Mouse (Mus musculus) megakaryocyte-erythroid progenitor cell, adult 5-6 weeks (primary cell): Measurements from ENCODE around the gene Cep170. TPM values are rescaled to one million over a fixed set of nuclear protein-coding genes. Genes with fewer than 3 reads are reported as not detected.
A peak's percentile ranks its signal among the peaks of the same experiment; 100 is the strongest.

Experiments used
- ATAC-seq: replicated peaks from 2 replicates; pipeline ENCODE4 v1.8.0; 2016; ENCODE audit warnings: mild to moderate bottlenecking, inconsistent platforms; ENCODE audit not compliant: severe bottlenecking, poor library complexity, low FRiP score, low TSS enrichment
- total RNA-seq, 2 experiments: library from RNA; stranded (forward) in 1 of 2; stranded (reverse) in 1 of 2; fragments of 200-1000, 215-1000 nt in 1 of 2; fragments of >200 nt in 1 of 2; fragmentation: Nextera tagmentation in 1 of 2; gene quantifications; 2 replicates each; pipeline ENCODE4 v1.2.3; 2014 to 2017

The Cep170 gene
- 29.8 and 38.4 TPM in 2 replicates for total RNA-seq (2014; fragmentation: Nextera tagmentation)
- 28.0 and 35.7 TPM in 2 replicates for total RNA-seq (2017)

DNA sequence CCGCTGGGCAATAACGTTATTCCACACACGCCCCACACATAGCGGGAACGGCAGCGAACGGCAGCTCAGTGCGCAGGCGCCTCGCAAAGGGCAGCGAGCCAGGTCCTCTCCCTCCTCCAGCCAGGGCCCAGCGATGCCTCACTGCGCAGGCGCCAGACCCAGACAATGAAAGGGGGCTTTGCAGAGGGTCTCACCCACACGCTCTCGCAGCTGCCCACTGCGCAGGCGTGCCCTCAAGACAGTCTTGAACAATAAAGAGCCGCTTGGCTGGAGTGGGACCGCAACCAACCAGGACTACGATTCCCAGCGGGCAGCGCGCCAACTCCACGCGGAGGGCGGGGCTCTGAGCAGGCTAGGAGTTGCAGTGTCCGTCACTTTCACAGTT, at the start of gene Cep170:
Gene Cep170 (minus strand): TSS at position 32 of the 385 bp plus-strand sequence.
- peak; percentile 59 for ATAC-seq

DNA sequence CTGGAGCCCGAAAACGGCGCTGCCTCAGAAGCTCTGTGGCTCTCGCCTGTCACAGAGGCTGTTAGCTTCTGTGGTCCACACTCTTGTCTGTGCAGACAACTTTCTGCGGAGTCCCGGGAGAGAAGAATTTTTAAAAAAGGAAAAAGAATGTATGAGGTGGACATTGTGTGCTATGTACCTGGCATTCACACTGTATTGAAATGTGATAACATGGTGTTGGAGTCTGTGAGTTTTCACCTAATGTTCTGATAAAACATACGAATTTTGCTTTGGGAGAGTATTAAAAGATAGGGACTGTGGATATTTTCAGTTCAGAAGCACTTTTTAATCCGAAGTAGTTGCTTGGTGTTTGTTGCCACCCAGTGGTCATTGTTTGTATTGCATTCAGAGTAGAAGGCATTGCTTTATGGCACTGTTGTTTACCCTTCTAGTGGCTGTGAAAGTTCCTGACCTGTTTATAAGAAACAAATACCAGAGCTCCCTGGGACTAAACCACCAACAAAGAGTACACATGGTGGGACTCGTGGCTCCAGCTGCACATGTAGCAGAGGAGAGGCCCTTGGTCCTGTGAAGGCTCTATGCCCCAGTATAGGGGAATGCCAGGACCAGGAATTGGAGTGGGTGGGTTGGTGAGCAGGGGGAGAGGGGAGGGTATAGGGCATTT, 48.2 kb upstream of the Cep170 start:
- ATAC-seq: peak; percentile 87

DNA sequence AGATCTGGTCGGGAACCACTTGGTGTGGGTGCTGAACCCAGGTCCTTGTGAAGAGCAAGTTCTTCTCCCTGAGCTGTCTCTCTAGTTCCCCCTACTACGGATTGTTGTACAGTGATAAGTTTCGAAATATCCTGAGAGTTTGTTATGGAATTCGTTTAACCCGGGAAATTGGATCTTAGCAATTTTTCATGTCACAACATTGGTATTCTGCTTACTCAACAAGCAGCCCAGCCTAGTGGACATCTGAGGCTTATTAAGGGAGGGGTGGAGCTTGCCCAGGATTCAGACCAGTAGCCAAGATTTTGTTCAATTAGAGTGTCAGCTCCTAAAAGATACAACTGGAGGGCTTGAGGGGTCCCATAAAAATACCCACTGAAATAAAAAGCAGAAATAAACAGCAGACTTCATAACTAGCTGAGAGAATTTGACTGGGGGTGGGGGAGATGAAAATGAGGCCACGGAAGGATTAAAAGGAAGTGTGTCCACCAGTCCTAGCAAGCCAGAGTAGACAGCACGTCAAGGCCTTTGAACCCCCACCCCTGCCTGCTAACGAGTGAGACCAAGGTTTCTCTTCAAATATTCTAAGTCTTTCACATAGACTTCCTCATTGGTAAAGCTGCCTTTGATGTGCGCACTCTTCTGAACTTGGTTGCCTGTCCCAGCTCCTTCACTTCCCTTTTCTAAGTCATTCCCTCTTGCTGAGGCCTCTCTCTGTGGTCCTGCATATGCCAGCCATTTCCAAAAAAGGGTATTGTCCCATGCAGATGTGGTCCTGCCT, 39.1 kb upstream of the Cep170 start:
- ATAC-seq: no peak

DNA sequence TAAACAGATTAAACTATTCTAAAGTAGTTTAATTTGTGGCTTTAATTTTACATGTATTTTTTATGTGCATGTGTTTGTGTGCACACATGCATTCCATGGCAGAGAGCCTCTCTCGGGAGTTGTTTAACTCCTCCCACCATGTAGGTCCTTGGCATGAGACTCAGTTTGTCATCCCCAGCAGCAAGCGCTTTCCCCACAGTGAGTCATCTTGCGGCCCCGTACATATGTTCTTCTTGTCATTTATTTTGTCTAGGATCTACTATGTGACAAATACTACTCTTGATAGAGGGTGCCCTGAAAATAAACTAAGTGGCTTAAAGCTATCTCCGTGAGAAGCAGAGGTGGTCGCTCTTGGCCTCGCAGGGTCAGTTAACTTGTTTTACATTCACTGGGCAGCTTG, 37.5 kb upstream of the Cep170 start:
- no peak for ATAC-seq

DNA sequence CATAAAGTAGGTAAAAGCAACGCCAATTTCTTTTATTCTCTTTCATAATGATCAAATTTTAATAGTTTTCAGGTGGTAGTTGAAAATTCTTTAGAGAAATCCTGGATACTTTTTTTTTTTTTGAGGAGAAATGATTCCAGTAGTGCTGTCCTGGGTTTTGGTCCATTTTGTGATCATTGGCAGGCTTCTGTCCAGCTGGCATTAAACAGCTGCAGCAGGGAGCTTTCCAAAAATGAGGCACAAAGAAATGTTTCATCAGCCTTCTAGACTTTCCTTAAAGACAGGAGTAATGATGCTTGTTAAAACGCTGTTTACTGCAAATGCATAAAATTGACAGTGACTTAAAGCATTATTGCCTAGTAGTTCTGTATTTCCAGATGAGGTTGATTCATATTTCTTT, 35.5 kb upstream of the Cep170 start:
- no peak for ATAC-seq

DNA sequence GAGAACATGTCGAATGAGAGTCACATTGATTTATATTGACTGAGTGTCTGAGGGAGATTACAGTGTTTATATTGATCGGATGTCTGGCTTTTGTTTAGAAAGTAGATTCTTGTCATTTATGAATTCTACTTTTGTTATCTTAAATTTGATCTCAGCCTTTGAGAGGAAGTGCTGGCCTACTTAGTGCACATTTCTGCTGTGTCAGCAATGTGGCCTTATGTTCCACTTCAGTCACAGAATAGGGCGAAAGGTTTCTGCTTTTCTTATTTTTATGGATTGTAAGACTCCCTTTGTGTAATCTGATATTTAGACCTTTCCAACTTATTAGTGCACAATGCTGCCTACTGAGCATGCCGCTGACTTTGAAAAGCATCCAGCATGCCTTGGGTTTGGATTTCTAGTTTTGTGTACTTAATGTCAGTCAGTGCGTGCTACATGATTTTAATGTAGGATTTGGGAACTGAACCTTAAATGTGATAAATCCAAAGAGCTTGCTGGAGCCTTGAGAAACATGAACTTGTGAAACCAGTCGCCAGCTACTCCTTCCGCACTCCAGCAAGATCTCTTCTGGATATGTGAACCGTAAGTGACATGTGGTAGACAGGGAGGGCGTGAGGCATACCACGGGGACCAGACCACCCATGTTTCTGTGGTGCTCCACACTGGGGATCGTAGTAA, 34.9 kb upstream of the Cep170 start:
- no peak for ATAC-seq

DNA sequence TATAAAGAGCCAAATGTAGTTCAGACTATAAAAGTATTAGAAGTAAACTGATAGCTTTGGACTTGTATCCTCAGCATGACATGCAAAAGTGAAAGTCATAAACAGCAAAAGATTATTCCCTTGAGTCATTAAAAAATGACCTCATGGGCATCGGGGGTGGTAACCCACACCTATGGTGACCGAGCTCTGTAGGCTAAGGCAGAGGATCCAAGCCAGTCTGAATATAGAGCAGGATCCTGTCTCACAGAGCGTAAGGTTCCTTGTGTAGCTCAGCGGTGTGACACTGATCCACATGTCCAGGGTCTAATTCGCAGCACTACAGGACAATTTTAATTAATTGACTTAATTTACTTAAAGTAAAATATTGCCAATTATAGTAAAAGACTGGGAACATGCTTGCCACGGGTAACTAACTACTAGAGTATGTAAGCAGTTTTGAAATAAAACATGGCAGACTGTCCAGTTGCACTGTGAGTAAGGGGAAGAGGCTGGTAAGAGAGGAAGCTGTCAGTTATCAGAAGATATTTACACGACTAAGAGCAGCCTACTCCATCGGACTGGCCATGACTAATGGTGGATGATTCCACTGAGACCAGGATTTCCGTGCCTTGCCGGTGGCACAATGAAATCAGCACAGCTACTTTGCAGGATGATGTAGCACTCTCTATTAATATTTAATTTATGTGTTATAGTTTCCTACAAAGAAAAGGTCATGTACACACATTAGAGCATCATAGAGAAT, 33.4 kb upstream of the Cep170 start:
- no peak for ATAC-seq

DNA sequence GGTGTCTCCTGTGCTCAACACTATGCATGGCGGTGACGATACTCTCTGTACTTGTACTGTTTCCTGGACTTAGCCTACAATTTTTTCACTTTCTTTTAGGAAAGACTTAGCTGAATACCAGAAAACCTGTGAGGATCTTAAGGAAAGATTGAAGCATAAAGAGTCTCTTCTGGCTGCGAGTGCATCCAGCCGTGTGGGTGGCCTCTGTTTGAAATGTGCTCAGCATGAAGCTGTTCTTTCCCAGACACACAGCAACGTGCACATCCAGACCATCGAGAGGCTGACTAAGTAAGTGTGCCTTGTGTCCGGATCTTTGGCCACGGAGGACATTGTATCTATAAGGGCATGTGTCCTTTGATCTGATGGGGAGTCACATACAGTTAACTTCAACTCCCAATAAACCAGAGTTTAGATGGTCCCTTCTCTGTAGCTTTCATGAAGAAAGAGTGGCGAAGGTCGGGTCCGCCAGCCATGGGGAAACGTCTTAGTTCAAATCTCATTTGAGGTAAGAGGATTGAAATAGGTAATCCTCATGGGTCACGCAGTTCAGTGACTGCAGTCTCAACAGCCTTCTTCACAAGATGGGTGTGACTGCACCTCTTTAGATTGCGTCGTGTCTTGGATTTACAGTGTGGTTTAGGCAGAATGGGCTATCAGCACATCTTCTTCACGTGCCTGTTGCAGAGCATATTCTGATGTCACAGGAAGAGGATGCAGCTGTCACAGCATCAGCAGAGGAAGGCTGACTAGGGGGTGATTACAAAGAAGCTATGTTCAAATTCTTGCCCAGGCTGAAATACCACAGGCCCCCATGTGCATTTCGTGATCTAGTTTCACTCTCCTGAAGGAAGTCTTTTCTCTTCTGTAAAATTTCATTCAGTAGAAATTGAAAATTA, 31.5 kb upstream of the Cep170 start:
- peak; percentile 73 for ATAC-seq

DNA sequence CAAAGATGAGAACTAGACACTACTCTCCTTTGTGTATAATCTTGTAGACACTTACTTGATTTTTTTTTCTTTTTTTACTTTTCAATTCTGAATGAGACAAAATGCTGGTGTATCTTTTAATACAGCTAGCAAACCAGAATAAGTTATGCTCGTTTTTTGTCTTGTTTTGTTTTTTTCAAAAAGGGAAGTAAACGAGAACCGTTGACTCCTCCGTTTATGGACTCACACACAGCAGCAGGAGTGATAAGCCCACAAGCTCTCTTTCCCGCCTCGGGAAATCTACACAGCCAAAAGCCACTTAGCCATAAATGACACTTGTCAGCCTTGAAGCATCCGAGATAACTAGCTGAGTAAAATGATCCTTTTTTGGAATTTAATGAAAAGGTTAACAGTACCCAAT, 22.7 kb upstream of the Cep170 start:
- ATAC-seq: peak; percentile 54

DNA sequence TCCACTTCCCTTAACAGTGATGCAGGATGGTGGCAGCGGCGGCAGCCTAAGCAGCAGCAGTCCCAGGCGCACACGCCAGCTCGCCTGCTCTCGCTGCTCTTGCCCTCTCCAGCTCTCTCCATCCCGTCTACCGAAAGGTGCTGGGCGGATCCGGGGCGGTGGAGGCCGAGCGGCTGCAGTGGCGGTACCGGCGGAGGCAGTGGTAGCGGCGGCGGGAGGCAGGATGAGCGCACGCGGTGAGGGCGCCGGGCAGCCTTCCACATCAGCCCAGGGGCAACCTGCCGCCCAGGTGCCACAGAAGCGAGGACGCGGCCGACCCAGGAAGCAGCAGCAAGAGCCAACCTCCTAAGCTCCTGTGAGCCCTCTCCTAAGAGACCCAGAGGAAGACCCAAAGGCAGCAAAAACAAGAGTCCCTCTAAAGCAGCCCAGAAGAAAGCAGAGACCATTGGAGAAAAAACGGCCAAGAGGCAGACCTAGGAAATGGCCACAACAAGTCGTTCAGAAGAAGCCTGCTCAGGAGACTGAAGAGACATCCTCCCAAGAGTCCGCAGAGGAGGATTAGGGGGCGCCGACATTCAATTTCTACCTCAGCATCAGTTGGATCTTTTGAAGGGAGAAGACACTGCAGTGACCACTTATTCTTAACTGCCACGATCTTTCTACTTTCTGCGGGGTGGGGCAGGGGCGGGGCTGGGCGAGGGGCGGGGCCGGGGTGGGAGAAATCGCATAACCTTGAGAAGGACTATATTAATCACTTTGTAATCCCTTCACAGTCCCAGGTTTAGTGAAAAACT, 21.8 kb upstream of the Cep170 start:
- peak; percentile 57 for ATAC-seq

DNA sequence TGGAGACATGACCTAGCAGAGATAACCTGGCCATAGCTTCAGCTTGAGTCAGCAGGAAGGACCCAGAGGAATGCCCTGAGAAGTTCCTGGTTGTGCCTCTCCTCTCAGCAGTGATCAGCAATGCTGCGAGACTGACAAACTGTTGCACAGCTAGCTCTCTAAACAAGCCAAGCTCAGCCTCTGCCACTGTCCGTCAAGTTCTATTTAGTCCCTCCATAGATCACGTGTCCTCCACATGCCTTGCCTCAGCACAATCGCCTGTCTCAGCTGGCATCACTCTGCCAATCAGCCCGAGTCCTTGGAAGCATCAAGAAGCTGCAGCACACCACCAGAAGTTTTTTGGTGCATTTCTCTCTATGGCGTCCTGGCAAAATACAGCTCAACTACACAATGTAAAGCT, 21.0 kb upstream of the Cep170 start:
- peak; percentile 35; the same call in 1 of the 2 replicates for ATAC-seq

DNA sequence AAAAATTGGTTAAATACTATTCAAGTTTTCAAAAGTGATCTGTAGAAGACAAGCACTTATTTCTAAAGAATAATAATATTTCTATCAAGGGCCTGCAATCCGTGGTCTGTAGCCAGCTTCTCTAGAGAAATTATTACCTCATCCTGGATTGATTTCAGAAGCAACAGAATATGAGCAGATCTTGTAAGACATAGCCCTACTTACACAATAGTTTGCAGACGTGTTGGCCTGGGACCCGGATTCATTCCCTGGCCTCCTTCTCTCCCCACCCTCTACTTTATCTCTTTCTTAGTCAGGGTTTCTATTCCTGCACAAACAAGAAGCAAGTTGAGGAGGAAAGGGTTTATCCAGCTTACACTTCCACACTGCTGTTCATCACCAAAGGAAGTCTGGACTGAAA, 20.1 kb upstream of the Cep170 start:
- no peak for ATAC-seq

DNA sequence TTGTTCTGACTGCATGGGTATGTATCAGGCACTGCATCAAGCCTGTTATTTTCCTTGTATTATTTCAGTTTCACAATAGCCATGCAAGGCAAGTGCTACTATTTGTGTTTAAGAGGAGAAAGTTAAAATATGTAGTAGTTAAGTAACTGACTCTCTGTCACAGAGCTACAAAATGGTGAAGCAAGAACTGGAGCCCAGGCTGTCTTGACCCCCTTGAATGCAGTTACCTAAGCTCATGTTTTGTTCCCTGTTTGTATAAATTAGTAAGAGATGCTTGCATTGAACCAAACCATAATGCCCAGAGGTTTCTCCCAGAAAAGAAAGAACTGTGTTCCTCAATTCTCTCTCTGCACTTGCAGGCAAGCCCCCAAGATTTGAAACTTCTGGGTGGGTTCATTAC, 19.4 kb upstream of the Cep170 start:
- ATAC-seq: no peak

DNA sequence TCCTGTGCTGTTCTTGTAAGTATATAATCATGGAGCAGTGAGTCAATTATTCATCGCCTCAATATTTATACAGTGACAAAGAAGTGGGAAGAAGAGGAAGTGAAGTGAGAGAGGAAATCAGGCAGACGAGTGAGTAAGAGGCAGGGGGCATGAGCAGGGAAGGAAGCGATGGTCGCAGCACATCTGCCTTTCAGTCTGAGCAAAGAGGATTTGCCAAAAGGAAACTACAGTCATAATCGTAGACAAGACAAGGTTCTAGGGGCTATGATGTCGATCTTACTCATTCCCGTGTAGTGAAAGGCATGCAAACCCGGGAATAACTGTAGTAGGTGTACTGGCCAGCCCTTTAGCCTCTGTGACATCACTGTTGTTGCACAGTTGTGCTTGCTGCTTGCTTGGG, 18.7 kb upstream of the Cep170 start:
- no peak for ATAC-seq

DNA sequence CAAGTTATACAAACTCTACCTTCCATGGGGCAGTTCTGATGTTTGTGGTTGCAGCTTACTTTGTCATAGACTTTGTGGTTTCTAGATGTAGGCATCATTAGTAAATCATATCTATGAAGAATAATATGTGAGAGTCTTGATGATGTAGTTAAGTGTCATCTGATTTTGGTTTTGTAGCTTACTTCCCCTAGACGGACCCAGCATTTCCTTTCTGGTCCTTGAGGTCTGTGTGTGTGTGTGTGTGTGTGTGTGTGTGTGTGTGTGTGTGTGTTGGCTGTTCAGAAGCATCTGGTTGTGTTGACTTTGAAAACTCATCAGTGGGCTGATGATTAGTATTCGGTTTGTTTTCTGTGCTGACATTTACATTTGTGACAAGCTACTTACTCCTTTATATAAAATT, 18.2 kb upstream of the Cep170 start:
- ATAC-seq: no peak

DNA sequence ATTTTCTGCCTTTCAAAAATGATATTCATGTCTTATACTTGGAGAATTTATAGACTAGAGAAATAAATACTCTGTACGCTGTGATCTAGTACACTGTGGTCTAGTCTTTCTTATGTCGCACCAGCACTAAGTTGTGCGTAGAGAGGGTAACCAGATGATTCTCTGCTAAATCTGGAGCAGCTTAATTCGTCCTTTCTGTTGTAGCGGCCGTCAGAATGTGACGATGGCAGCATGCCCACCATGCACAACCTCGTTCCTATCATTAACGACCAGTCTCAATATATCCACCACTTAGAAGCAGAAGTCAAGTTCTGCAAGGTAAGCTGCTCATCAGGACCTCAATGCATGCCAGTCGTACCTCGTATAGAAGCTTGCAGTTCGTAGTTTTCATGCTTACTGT, 14.8 kb upstream of the Cep170 start:
- no peak for ATAC-seq

DNA sequence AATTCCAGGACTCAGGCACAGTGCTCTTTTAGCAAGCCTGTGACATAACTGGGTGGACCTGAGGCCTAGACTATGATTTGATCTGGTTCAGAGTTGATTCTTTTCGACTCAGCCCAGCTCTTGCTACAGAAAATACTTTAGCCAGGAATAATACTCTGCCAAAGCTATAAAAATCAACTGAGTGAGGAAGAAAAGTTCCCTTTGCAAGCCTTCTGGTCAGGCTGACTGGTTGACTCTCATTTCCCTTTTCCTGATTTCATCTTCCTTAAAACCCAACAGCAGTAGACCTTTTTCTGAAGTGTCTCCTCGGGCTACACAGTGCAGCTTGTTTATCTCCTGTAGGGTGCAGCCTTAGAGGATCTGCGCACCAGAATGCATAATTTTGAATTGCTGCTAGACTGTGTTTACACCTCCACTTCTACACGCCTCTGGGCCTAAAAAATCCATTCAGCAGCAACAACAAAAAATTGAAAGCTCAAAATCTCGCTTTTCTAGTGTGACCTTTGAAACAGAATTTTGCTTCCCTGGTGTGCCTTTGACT, 14.1 kb upstream of the Cep170 start:
- no peak for ATAC-seq

DNA sequence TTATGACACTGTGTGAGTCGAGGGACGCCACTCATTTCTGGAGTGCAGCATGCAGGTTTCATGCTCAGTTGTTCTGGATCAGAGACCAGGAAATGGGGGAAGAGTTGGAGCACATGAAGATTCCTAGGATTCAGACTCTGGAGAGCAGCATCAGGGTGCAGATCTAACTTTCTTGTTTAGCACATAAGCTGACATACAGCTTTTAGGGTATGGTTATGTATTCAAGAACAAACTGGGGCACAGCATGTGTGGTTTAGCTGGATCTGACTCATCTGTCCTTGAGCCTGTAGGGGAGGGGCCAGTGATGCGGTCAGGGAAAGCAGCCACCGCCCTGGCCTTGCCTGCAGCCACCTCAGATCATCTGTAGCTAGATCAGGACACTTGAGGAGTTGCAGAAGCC, 13.5 kb upstream of the Cep170 start:
- ATAC-seq: peak; percentile 70
